Mouse (Mus musculus): ENCODE results near the gene Cd180. TPM values are rescaled to one million over a fixed set of nuclear protein-coding genes. Genes with fewer than 3 reads are reported as not detected.

Gene Cd180
- polyA plus RNA-seq, 1 experiment from 2014 or later, result 0.49 TPM

GRCm38 (mm10) chr13:102786666-102787230 is 93.4 kb downstream of the Cd180 start:
- Histone ChIP-seq H3K4me2 (no peak overlapping the region), H3K4me3 (ENCODE audit: low read depth, low read length) (no peak overlapping the region), H3K27me3 (ENCODE audit: control insufficient read depth, insufficient read depth, low read length) (no peaks in the 10 kb centered on the region), H3K36me3 (ENCODE audit: control insufficient read depth, insufficient read depth, low read length) (peaks cover 8% of the 10 kb centered on the region; the same call in 1 of the 2 replicates), H3K4me1 (ENCODE audit: control insufficient read depth, insufficient read depth, low read length) (no peaks in the 10 kb centered on the region), H3K27ac (ENCODE audit: low read depth, low read length) (no peak overlapping the region), H3K9me3 (replicated peaks; ENCODE audit: control insufficient read depth, low read length) (no peaks in the 10 kb centered on the region), H3K9ac (ENCODE audit: low read depth, low read length) (no peak overlapping the region)
- ATAC-seq (replicated peaks; ENCODE audit: insufficient number of reproducible peaks, low FRiP score, low TSS enrichment), result no peak
- 90% methylated on average over 10 of the region's 10 CpGs for WGBS (ENCODE audit: insufficient replicate concordance)

Data from heart, embryonic 11.5 days (tissue).